Mouse (Mus musculus): ENCODE measurements at regions not wholly inside any gene's neighbourhood (a gene's known extent, or its start where the extent isn't known, plus 50 kb on each side); places are given as distances from the start of the nearest gene placed in this dataset.

- no peak for TF ChIP-seq CTCF (IDR thresholded peaks at IDR 0.05; ENCODE audit: borderline replicate concordance, insufficient read depth, low read depth, low read length)
- no peak for TF ChIP-seq POLR2A (IDR thresholded peaks at IDR 0.05; ENCODE audit: borderline replicate concordance, insufficient read depth, low read length)
Observed at GRCm38 (mm10) chr12:12751670-12752426, 189.9 kb downstream of the Mycn start.

All from cerebellum, adult 2 months (tissue).